Mouse (Mus musculus): ENCODE results near the gene Zfp839.
A peak's percentile ranks its signal among the peaks of the same experiment; 100 is the strongest.

Gene Zfp839

DNA sequence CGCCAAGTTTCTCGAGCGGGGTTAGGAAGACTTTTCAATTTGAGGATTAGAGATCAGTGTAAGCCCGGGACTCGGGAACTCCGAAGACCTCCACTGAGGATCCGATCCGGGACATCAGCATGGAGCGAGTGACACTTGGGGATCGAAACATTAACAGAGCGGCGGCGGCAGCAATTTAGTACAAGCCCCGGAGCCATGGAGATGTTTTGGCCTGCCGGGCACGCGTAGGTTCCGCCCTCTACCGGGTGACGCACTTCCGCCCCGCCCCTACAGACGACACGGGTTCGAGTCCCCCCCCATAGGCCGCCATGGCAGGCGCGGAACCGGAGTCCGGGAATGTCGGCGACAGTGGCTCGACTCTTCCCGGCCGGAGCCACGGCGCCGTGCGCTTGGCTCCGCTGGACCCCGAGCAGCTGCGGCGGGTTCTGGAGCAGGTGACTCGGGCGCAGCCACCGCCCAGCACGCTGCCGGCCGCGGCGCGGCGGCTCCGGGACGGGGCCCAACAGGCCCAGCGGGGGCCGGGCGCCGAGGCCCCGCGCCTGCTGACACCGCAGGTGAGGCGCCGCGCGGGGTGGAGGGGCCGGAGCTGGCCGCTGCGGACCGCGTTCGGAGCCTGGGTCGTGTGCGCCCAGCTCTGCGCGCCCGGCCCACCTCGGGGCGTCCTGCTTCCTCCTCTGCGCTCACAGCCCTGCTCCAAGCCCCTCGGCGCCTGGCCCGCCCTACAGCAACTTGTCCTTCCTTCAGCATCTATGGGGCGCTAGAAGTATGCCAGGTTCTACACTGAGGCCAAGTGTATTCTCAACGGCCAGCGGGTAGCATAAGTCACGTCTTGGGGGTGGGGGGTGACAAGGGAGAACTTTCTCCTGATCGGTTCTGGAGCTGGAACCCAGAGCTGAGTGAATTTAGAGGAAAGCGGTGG lies at the start of gene Zfp839:
Gene Zfp839 (plus strand): TSS at position 244 of the 919 bp plus-strand sequence.
- peak; percentile 68 for DNase-seq (ENCODE audit: low spot score)

DNA sequence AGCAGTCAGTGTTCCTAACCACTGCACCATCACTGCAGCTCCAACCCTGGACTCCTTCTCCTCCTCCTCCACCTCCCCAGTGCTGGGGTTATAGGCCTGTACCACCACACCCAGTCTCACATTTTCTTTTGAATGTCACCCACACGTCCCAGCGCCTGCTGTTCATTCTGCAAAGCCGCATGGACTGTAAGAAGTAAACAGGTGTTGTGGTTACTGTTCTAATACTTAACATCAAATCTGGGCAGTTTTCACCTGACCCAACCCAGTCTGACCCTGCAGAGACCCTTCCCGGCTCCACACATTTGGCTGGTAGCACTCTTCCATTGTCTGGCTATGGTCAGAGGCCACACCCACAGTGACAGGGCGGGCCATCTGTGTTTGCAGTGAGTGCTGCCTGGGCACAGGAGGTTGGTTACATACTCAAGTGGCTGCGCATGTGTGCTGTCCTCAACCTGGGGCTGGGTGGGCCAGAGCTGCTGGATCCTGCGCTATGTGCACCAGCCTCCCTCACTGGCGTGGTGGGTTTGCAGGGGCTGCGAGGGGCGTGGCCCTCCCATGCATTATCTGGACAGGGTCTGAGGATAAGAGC lies 48.1 kb upstream of the Zfp839 start:
- DNase-seq (ENCODE audit: low spot score), result no peak

GRCm38 (mm10) chr12:110802674-110803297 lies 47.3 kb upstream of the Zfp839 start:
- DNase-seq (ENCODE audit: low spot score), result no peak

DNA sequence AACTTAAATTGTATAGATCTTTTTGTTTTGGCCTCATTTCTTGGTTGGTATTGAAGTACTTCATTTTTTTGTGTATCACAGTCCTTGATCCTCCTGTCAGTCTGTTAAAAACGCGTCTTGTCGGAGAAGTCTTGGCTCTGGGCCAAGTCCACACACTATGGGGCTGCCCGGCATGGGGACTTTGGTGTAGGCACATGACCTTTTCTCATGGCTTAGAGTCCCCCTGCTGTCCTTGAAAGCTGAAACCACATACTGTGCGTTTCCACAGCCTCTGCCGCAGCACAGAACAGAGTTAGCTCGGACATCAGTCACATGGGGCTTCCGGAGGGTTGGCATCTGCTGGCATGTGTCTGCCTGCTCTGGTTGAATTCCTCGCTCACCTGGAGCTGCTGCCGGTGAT lies 45.8 kb upstream of the Zfp839 start:
- DNase-seq (ENCODE audit: low spot score), result no peak

- no peak for DNase-seq (ENCODE audit: low spot score)
Measured at GRCm38 (mm10) chr12:110806301-110806970, 43.6 kb upstream of the Zfp839 start.

GRCm38 (mm10) chr12:110808430-110808829 lies 41.6 kb upstream of the Zfp839 start:
- DNase-seq (ENCODE audit: low spot score), result no peak

DNA sequence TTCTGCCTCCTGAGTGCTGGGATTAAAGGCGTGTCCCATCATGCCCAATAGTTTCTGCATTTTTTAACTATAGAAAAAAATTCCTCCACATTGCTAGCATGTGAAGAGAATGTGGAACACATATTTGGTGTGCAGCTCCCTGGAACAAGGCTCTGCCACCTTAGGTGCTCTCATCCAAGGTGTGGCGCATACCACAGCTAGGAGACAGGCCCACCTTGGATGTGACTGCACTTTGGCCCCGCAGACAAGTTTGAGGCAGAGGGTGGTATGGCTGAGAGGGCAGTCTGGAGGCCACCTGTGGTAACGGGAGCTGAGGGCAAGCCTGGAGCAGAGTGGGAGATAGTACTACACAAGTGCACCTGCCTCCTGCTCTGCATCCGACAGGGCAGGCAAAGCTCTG lies 41.2 kb upstream of the Zfp839 start:
- DNase-seq (ENCODE audit: low spot score), result no peak

GRCm38 (mm10) chr12:110813132-110813531 lies 36.9 kb upstream of the Zfp839 start:
- DNase-seq (ENCODE audit: low spot score), result no peak

- no peak for DNase-seq (ENCODE audit: low spot score)
Measured at GRCm38 (mm10) chr12:110813624-110814023, 36.4 kb upstream of the Zfp839 start.

DNA sequence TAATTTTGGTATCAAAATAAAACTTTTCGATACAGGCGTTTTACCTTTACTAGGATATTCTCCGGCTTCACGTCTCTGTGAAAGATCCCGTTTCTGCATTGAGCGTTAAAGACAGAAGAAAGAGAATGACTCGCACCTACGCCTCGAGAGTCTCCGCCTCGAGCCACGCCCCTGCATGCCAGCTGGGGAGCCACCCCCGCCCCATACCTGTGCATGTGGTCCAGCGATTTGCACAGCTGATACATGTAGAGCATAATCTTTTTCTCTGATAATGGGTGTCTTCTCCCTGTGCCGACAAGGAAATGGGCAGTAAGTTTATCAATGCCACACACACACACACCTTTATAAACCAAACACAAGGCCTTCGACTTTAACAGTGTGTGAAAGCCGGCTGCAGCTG lies 35.1 kb upstream of the Zfp839 start:
- no peak for DNase-seq (ENCODE audit: low spot score)

DNA sequence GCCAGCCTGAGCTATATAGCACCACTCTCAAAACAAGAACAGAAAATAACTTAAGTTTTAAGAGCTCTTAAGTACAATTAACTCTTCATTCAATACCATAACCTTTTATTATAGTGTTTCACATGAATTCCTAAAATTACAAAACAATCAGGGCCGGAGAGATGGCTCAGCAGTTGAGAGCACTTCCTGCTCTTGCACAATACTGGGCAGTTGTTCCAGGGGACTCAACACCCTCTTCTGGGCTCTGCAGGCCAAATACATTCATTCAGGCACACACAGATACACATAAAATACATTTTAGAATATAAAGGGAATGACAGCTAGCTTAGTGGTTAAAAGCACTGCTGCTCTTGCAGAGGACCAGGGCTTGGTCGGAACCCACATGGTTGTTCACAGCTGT lies 33.2 kb upstream of the Zfp839 start:
- DNase-seq (ENCODE audit: low spot score), result no peak

- no peak for DNase-seq (ENCODE audit: low spot score)
Measured at GRCm38 (mm10) chr12:110819367-110819766, 30.7 kb upstream of the Zfp839 start.

DNA sequence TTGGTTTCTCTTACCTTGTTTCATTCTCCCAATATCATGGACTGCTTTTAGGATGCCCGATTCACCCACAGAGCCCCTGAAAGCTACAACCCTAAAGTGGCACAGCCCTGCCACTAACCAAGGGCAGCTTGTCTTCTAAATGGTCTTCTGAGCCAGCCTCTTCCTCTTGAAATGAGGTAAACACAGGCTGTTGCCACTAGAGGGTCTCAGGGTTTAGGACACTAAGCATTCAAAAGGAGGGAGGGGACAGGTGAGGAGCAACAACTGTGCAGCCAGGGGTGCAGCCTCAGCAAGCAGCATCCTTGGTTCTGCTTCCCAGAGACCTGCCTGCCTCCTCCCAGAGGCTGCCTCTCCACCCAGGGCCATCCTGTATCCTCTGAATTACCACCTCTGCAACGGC lies 28.3 kb upstream of the Zfp839 start:
- no peak for DNase-seq (ENCODE audit: low spot score)

GRCm38 (mm10) chr12:110822366-110822765 lies 27.7 kb upstream of the Zfp839 start:
- DNase-seq (ENCODE audit: low spot score), result no peak

DNA sequence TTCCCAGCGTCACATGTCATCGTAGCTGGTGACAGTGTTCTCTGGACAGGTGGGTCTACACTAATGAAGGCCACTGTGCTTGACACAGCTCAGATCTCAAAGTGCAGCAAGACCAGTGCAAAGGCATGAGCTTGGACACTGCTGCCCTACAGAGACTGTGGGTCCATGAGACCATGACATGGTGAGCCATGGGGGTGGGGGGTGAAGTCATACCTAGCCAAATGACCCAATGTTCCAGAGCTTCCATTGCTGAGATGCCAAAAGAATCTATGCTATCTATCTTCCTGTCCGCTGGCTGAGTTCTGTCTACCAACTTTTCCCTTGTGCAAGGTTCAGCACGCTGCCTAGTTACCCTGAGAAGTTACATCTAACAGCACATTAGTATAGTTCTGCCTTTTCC lies 21.1 kb upstream of the Zfp839 start:
- no peak for DNase-seq (ENCODE audit: low spot score)

- no peak for DNase-seq (ENCODE audit: low spot score)
Measured at GRCm38 (mm10) chr12:110830293-110831024, 19.6 kb upstream of the Zfp839 start.

DNA sequence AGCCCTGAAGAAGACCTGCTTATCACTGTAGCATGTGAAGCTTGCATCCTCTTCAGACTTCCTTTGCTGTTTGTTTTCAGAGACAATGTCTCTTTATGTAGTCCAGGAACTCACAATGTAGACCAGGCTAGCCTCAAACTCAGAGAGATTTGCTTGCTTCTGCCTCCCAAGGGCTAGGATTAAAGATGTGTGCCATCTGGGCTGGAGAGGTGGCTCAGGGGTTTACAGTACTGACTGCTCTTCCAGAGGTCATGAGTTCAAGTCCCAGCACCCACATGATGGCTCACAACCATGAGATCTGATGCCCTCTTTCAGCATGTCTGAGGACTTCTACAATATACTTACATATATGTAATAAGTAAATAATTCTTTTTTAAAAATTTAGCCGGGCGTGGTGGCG lies 14.9 kb upstream of the Zfp839 start:
- no peak for DNase-seq (ENCODE audit: low spot score)

- no peak for DNase-seq (ENCODE audit: low spot score)
Measured at GRCm38 (mm10) chr12:110836729-110837128, 13.3 kb upstream of the Zfp839 start.

- DNase-seq (ENCODE audit: low spot score), result no peak
Measured at GRCm38 (mm10) chr12:110837192-110837841, 12.7 kb upstream of the Zfp839 start.

GRCm38 (mm10) chr12:110837850-110838249 lies 12.2 kb upstream of the Zfp839 start:
- DNase-seq (ENCODE audit: low spot score), result no peak
